Mouse (Mus musculus) hindbrain, embryonic 16.5 days (tissue): Measurements from ENCODE around the gene Akap7. TPM values are rescaled to one million over a fixed set of nuclear protein-coding genes. Genes with fewer than 3 reads are reported as not detected.

ENCODE experiments used
- ATAC-seq: fragments of 200-750 bp; cut with Nextera tagmentation; 2 replicates; pipeline ENCODE4 v1.8.0; 2017; ENCODE audit warnings: moderate TSS enrichment, moderate library complexity
- H3K27ac ChIP-seq: fragments of 300-500 bp; sonication (generic); 2 replicates; pipeline ENCODE4 v1.5.1; 2014; ENCODE audit warnings: low read depth, mild to moderate bottlenecking, control low read depth, low read length, moderate library complexity
- H3K27me3 ChIP-seq: fragments of 300-500 bp; sonication (generic); replicated peaks from 2 replicates; pipeline ENCODE4 v1.6.1; 2014; ENCODE audit warnings: low read length; ENCODE audit not compliant: control insufficient read depth, insufficient read depth
- H3K36me3 ChIP-seq: fragments of 300-500 bp; sonication (generic); 2 replicates; pipeline ENCODE4 v1.6.1; 2014; ENCODE audit warnings: mild to moderate bottlenecking, low read length, moderate library complexity, mixed read lengths; ENCODE audit not compliant: control insufficient read depth, insufficient read depth
- H3K4me1 ChIP-seq: fragments of 300-500 bp; sonication (generic); 2 replicates; pipeline ENCODE4 v1.6.1; 2014; ENCODE audit warnings: low read depth, low read length; ENCODE audit not compliant: control insufficient read depth, insufficient read depth
- H3K4me2 ChIP-seq: fragments of 300-500 bp; sonication (generic); 2 replicates; pipeline ENCODE4 v1.6.1; 2014; ENCODE audit warnings: mild to moderate bottlenecking, low read length, control low read depth, moderate library complexity
- H3K4me3 ChIP-seq: fragments of 300-500 bp; sonication (generic); 2 replicates; pipeline ENCODE4 v1.5.1; 2014; ENCODE audit warnings: mild to moderate bottlenecking, low read length, control low read depth, moderate library complexity
- H3K9ac ChIP-seq: fragments of 300-500 bp; sonication (generic); 2 replicates; pipeline ENCODE4 v1.6.1; 2014; ENCODE audit warnings: low read depth, mild to moderate bottlenecking, control low read depth, low read length, moderate library complexity
- H3K9me3 ChIP-seq: fragments of 300-500 bp; sonication (generic); 2 replicates; pipeline ENCODE4 v1.6.1; 2014; ENCODE audit warnings: mild to moderate bottlenecking, low read length, moderate library complexity; ENCODE audit not compliant: control insufficient read depth
- WGBS: fragments of 180-500 bp; shearing (Covaris S2); extraction: QIAGEN DNeasy Blood & Tissue Kit; methylation state at CpG from one replicate; pipeline ENCODE4 v1.1.7; 2014; 5-methylcytosine and 5-hydroxymethylcytosine counted together
- polyA plus RNA-seq: library from polyadenylated mRNA; unstranded; fragments of >200 nt; fragmentation: Nextera tagmentation; extraction: Ambion mirVana; gene quantifications from 2 replicates; pipeline ENCODE4 v1.2.1, GENCODE M21; 2015

Akap7 gene
- polyA plus RNA-seq, 1 experiment from 2014 or later = 78.8 TPM

- ATAC-seq = no peak
- H3K27ac ChIP-seq = no peak overlapping the region
- WGBS = 93% methylated on average over 4 of the region's 4 CpGs
These were observed 54.7 kb downstream of the Akap7 start for GRCm38 (mm10) chr10:25253006-25253405.

GRCm38 (mm10) chr10:25250108-25250507 is 57.6 kb downstream of the Akap7 start:
- Histone ChIP-seq H3K27me3 (no peaks in the 10 kb centered on the region), H3K4me1 (no peaks in the 10 kb centered on the region), H3K4me3 (no peak overlapping the region), H3K4me2 (no peak overlapping the region), H3K9me3 (no peaks in the 10 kb centered on the region), H3K36me3 (no peaks in the 10 kb centered on the region), H3K9ac (no peak overlapping the region), H3K27ac (no peak overlapping the region)
- ATAC-seq = no peak
- 42% methylated on average over 12 of the region's 12 CpGs for WGBS

More at GRCm38 (mm10) chr10:25253006-25253405, 54.7 kb downstream of the Akap7 start:
- Histone ChIP-seq H3K36me3 (no peaks in the 10 kb centered on the region), H3K4me3 (no peak overlapping the region), H3K9me3 (no peaks in the 10 kb centered on the region), H3K9ac (no peak overlapping the region), H3K4me1 (no peaks in the 10 kb centered on the region), H3K4me2 (no peak overlapping the region), H3K27me3 (no peaks in the 10 kb centered on the region)

GRCm38 (mm10) chr10:25246173-25246572 is 61.5 kb downstream of the Akap7 start:
- Histone ChIP-seq H3K9ac (no peak overlapping the region), H3K9me3 (no peaks in the 10 kb centered on the region), H3K4me2 (no peak overlapping the region), H3K4me1 (no peaks in the 10 kb centered on the region), H3K4me3 (no peak overlapping the region), H3K27ac (no peak overlapping the region), H3K27me3 (no peaks in the 10 kb centered on the region), H3K36me3 (no peaks in the 10 kb centered on the region)
- 55% methylated on average over 4 of the region's 4 CpGs for whole genome bisulfite sequencing
- ATAC-seq = peak; percentile 61; the same call in 1 of the 2 replicates

- Histone ChIP-seq H3K9me3 (no peaks in the 10 kb centered on the region), H3K4me2 (no peak overlapping the region), H3K36me3 (no peaks in the 10 kb centered on the region), H3K4me3 (no peak overlapping the region), H3K27ac (no peak overlapping the region), H3K4me1 (no peaks in the 10 kb centered on the region), H3K9ac (no peak overlapping the region), H3K27me3 (no peaks in the 10 kb centered on the region)
- peak; percentile 52 for ATAC-seq
- WGBS = 29% methylated on average over 9 of the region's 9 CpGs
These were observed 68.5 kb downstream of the Akap7 start for GRCm38 (mm10) chr10:25239156-25239555.

GRCm38 (mm10) chr10:25234080-25234479 is 73.6 kb downstream of the Akap7 start:
- Histone ChIP-seq H3K9me3 (no peaks in the 10 kb centered on the region), H3K4me3 (no peak overlapping the region), H3K9ac (no peak overlapping the region), H3K4me1 (no peaks in the 10 kb centered on the region), H3K27ac (no peak overlapping the region), H3K4me2 (no peak overlapping the region), H3K27me3 (no peaks in the 10 kb centered on the region), H3K36me3 (no peaks in the 10 kb centered on the region)
- ATAC-seq = no peak
- WGBS = 59% methylated on average over 1 of the region's 1 CpGs

GRCm38 (mm10) chr10:25232700-25233099 is 75.0 kb downstream of the Akap7 start:
- 0 out of 2 replicates have a peak, but pooled peaks cover 2% of the 10 kb centered on the region for H3K4me1 ChIP-seq
- WGBS = 65% methylated on average over 3 of the region's 3 CpGs
- no peak overlapping the region for H3K4me2 ChIP-seq
- no peaks in the 10 kb centered on the region for H3K36me3 ChIP-seq
- H3K4me3 ChIP-seq = no peak overlapping the region
- ATAC-seq = no peak
- no peak overlapping the region for H3K9ac ChIP-seq
- H3K27me3 ChIP-seq = no peaks in the 10 kb centered on the region
- no peaks in the 10 kb centered on the region for H3K9me3 ChIP-seq
- H3K27ac ChIP-seq = no peak overlapping the region

GRCm38 (mm10) chr10:25231358-25231757 is 76.3 kb downstream of the Akap7 start:
- H3K4me3 ChIP-seq = no peak overlapping the region

GRCm38 (mm10) chr10:25224371-25224770 is 83.3 kb downstream of the Akap7 start:
- Histone ChIP-seq H3K36me3 (no peaks in the 10 kb centered on the region), H3K4me2 (no peak overlapping the region), H3K4me1 (peaks cover 2% of the 10 kb centered on the region; the same call in 1 of the 2 replicates), H3K27ac (no peak overlapping the region), H3K27me3 (no peaks in the 10 kb centered on the region), H3K9ac (no peak overlapping the region), H3K9me3 (no peaks in the 10 kb centered on the region), H3K4me3 (no peak overlapping the region)
- no peak for ATAC-seq
- 86% methylated on average over 5 of the region's 5 CpGs for WGBS

More at GRCm38 (mm10) chr10:25231358-25231757, 76.3 kb downstream of the Akap7 start:
- 33% methylated on average over 5 of the region's 5 CpGs for WGBS
- no peak for ATAC-seq
- no peak overlapping the region for H3K27ac ChIP-seq
- no peaks in the 10 kb centered on the region for H3K27me3 ChIP-seq
- H3K9ac ChIP-seq = no peak overlapping the region
- 0 out of 2 replicates have a peak, but pooled peaks cover 2% of the 10 kb centered on the region for H3K4me1 ChIP-seq
- H3K4me2 ChIP-seq = no peak overlapping the region
- no peaks in the 10 kb centered on the region for H3K9me3 ChIP-seq
- no peaks in the 10 kb centered on the region for H3K36me3 ChIP-seq

GRCm38 (mm10) chr10:25220754-25221153 is 86.9 kb downstream of the Akap7 start:
- H3K27ac ChIP-seq = no peak overlapping the region
- H3K36me3 ChIP-seq = no peaks in the 10 kb centered on the region
- H3K4me2 ChIP-seq = no peak overlapping the region
- no peak for ATAC-seq
- no peaks in the 10 kb centered on the region for H3K27me3 ChIP-seq
- H3K4me3 ChIP-seq = no peak overlapping the region
- no peaks in the 10 kb centered on the region; the same call in 1 of the 2 replicates for H3K4me1 ChIP-seq
- H3K9ac ChIP-seq = no peak overlapping the region
- H3K9me3 ChIP-seq = no peaks in the 10 kb centered on the region
- WGBS = 92% methylated on average over 3 of the region's 3 CpGs
